Mouse (Mus musculus): ENCODE results near the gene Tsc22d4. TPM values are rescaled to one million over a fixed set of nuclear protein-coding genes. Genes with fewer than 3 reads are reported as not detected.

Gene Tsc22d4
- polyA plus RNA-seq, 1 experiment from 2014 or later: 72.8 TPM

- H3K9me3 ChIP-seq (ENCODE audit: control insufficient read depth, low read length): no peaks in the 10 kb centered on the region
- peak overlapping the region; percentile 94 for H3K9ac ChIP-seq
- H3K4me1 ChIP-seq (replicated peaks; ENCODE audit: control insufficient read depth, insufficient read depth, low read length): peaks cover 59% of the 10 kb centered on the region
- peaks cover 38% of the 10 kb centered on the region for H3K36me3 ChIP-seq (replicated peaks; ENCODE audit: control insufficient read depth, insufficient read depth)
- H3K27ac ChIP-seq: peak overlapping the region; percentile 82
- peak overlapping the region; percentile 60 for H3K4me3 ChIP-seq (replicated peaks; ENCODE audit: low read length)
- DNase-seq (ENCODE audit: low spot score): peak; percentile 62
- peak overlapping the region; percentile 91 for H3K4me2 ChIP-seq (replicated peaks)
- WGBS: 27% methylated on average over 5 of the region's 5 CpGs
- ATAC-seq (ENCODE audit: low FRiP score): no peak
- no peaks in the 10 kb centered on the region for H3K27me3 ChIP-seq (ENCODE audit: control insufficient read depth, insufficient read depth, low read length)
Observed at GRCm38 (mm10) chr5:137738516-137738915, 7.0 kb upstream of the Tsc22d4 start.

DNA sequence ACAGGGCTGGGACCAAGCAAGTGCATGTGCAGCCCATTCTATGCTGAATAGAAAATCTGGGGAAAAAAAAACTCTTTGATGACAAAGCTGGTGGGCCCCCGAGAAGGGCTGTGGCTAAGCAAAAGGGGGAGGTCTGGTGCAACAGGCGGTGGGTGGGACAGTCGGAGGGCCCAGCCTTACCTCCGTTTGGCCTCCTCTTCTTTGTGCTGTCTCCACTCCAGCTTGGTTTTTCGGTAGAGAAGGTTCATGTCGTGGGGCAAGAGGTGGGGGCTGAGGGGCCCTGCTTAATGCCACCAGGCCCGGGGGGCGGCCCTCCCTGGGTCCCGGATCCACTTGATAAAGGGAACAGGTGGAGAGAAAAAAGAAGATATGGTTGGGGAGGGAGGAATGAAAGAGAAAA lies 6.1 kb upstream of the Tsc22d4 start:
- Histone ChIP-seq H3K4me2 (replicated peaks) (peak overlapping the region; percentile 91), H3K9me3 (ENCODE audit: control insufficient read depth, low read length) (no peaks in the 10 kb centered on the region), H3K27me3 (ENCODE audit: control insufficient read depth, insufficient read depth, low read length) (no peaks in the 10 kb centered on the region), H3K4me3 (replicated peaks; ENCODE audit: low read length) (peak overlapping the region; percentile 60), H3K27ac (peak overlapping the region; percentile 82), H3K9ac (peak overlapping the region; percentile 94), H3K36me3 (replicated peaks; ENCODE audit: control insufficient read depth, insufficient read depth) (peaks cover 36% of the 10 kb centered on the region), H3K4me1 (replicated peaks; ENCODE audit: control insufficient read depth, insufficient read depth, low read length) (peaks cover 50% of the 10 kb centered on the region)
- ATAC-seq (ENCODE audit: low FRiP score) (no peak), DNase-seq (ENCODE audit: low spot score) (no peak)
- WGBS: 41% methylated on average over 9 of the region's 9 CpGs

DNA sequence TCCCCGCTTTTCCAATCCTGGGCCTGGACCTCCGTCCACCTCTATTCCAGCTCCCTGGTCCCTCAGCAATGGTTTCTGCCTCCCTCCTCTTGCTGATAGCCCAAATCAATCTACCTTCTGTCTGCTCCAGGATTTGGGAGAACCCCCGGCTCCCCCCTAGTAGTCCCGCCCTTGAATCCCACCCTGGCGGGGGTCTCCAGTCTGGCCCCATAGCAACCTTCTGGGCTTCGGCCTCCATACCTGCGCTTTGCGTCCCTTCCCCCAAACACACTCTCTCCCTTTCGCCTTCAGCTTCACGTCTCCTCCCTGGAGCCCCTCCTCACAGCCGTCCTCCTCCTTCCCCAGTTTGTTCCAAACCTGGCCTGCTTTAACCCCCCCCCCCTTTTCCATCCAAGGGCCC lies 5.0 kb upstream of the Tsc22d4 start:
- peak overlapping the region; percentile 91 for H3K4me2 ChIP-seq (replicated peaks)
- H3K4me1 ChIP-seq (replicated peaks; ENCODE audit: control insufficient read depth, insufficient read depth, low read length): peaks cover 40% of the 10 kb centered on the region
- WGBS: 5% methylated on average over 11 of the region's 11 CpGs
- DNase-seq (ENCODE audit: low spot score): no peak
- no peaks in the 10 kb centered on the region for H3K9me3 ChIP-seq (ENCODE audit: control insufficient read depth, low read length)
- no peaks in the 10 kb centered on the region for H3K27me3 ChIP-seq (ENCODE audit: control insufficient read depth, insufficient read depth, low read length)
- H3K4me3 ChIP-seq (replicated peaks; ENCODE audit: low read length): peak overlapping the region; percentile 60
- peaks cover 28% of the 10 kb centered on the region for H3K36me3 ChIP-seq (replicated peaks; ENCODE audit: control insufficient read depth, insufficient read depth)
- peak overlapping the region; percentile 82 for H3K27ac ChIP-seq
- H3K9ac ChIP-seq: peak overlapping the region; percentile 94
- peak; percentile 21 for ATAC-seq (ENCODE audit: low FRiP score)

- ATAC-seq (ENCODE audit: low FRiP score): peak; percentile 86
Observed at GRCm38 (mm10) chr5:137741023-137741931, 4.3 kb upstream of the Tsc22d4 start, which contains the start of gene Nyap1. TSS of gene Nyap1 (minus strand) at chr5:137741607.

GRCm38 (mm10) chr5:137742048-137742447 lies 3.5 kb upstream of the Tsc22d4 start:
- H3K4me2 ChIP-seq (replicated peaks): peak overlapping the region; percentile 91
- H3K27me3 ChIP-seq (ENCODE audit: control insufficient read depth, insufficient read depth, low read length): no peaks in the 10 kb centered on the region
- H3K9ac ChIP-seq: peak overlapping the region; percentile 94; the same call in 1 of the 2 replicates
- no peaks in the 10 kb centered on the region for H3K9me3 ChIP-seq (ENCODE audit: control insufficient read depth, low read length)
- H3K4me1 ChIP-seq (replicated peaks; ENCODE audit: control insufficient read depth, insufficient read depth, low read length): peaks cover 39% of the 10 kb centered on the region
- 67% methylated on average over 10 of the region's 10 CpGs for WGBS
- H3K36me3 ChIP-seq (replicated peaks; ENCODE audit: control insufficient read depth, insufficient read depth): peaks cover 13% of the 10 kb centered on the region
- H3K4me3 ChIP-seq (replicated peaks; ENCODE audit: low read length): peak overlapping the region; percentile 60; the same call in 1 of the 2 replicates
- H3K27ac ChIP-seq: no peak overlapping the region
- ATAC-seq (ENCODE audit: low FRiP score) (no peak), DNase-seq (ENCODE audit: low spot score) (no peak)

More at GRCm38 (mm10) chr5:137741023-137741931, 4.3 kb upstream of the Tsc22d4 start, which contains the start of gene Nyap1:
- Histone ChIP-seq H3K9ac (peak within 1 kb of the TSS; percentile 94), H3K4me3 (replicated peaks; ENCODE audit: low read length) (peak within 1 kb of the TSS; percentile 60), H3K4me1 (replicated peaks; ENCODE audit: control insufficient read depth, insufficient read depth, low read length) (peaks cover 33% of the 10 kb centered on the region), H3K27me3 (ENCODE audit: control insufficient read depth, insufficient read depth, low read length) (no peaks in the 10 kb centered on the region), H3K36me3 (replicated peaks; ENCODE audit: control insufficient read depth, insufficient read depth) (peaks cover 21% of the 10 kb centered on the region), H3K4me2 (replicated peaks) (peak within 1 kb of the TSS; percentile 91), H3K9me3 (ENCODE audit: control insufficient read depth, low read length) (no peaks in the 10 kb centered on the region), H3K27ac (peak within 1 kb of the TSS; percentile 82)
- peak; percentile 85 for DNase-seq (ENCODE audit: low spot score)
- WGBS: under 1% methylated on average over 68 of the region's 71 CpGs

DNA sequence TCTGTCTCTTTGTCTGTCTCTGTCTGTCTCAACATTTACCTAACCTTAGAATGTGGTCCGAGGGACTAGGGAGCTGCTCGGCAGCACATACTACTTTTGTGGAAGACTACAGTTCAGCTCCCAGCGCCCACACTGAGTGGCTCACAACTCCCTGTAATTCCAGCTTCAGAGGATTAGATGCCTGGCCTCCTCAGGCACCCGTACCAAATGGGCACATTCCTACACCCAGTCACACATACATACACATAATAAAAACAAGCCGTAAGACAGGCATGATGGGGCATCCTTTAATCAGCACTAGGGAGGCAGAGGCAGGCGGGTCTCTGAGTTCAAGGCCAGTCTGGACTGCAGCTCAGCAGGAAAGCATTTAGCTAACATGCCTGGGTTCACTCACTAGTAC lies 2.7 kb upstream of the Tsc22d4 start:
- 91% methylated on average over 6 of the region's 6 CpGs for WGBS
- H3K9ac ChIP-seq: no peak overlapping the region
- no peak overlapping the region for H3K4me2 ChIP-seq (replicated peaks)
- DNase-seq (ENCODE audit: low spot score) (no peak), ATAC-seq (ENCODE audit: low FRiP score) (no peak)
- H3K27ac ChIP-seq: no peak overlapping the region
- no peaks in the 10 kb centered on the region for H3K27me3 ChIP-seq (ENCODE audit: control insufficient read depth, insufficient read depth, low read length)
- no peaks in the 10 kb centered on the region for H3K9me3 ChIP-seq (ENCODE audit: control insufficient read depth, low read length)
- no peak overlapping the region for H3K4me3 ChIP-seq (replicated peaks; ENCODE audit: low read length)
- peaks cover 6% of the 10 kb centered on the region for H3K36me3 ChIP-seq (replicated peaks; ENCODE audit: control insufficient read depth, insufficient read depth)
- peaks cover 43% of the 10 kb centered on the region for H3K4me1 ChIP-seq (replicated peaks; ENCODE audit: control insufficient read depth, insufficient read depth, low read length)

- Histone ChIP-seq H3K4me2 (replicated peaks) (no peak overlapping the region), H3K9ac (no peak overlapping the region), H3K4me1 (replicated peaks; ENCODE audit: control insufficient read depth, insufficient read depth, low read length) (peaks cover 42% of the 10 kb centered on the region), H3K27ac (no peak overlapping the region), H3K36me3 (replicated peaks; ENCODE audit: control insufficient read depth, insufficient read depth) (no peaks in the 10 kb centered on the region), H3K27me3 (ENCODE audit: control insufficient read depth, insufficient read depth, low read length) (no peaks in the 10 kb centered on the region), H3K4me3 (replicated peaks; ENCODE audit: low read length) (no peak overlapping the region), H3K9me3 (ENCODE audit: control insufficient read depth, low read length) (no peaks in the 10 kb centered on the region)
- WGBS: 89% methylated on average over 6 of the region's 7 CpGs
- DNase-seq (ENCODE audit: low spot score): no peak
- no peak for ATAC-seq (ENCODE audit: low FRiP score)
Observed at GRCm38 (mm10) chr5:137744197-137744596, 1.3 kb upstream of the Tsc22d4 start.

DNA sequence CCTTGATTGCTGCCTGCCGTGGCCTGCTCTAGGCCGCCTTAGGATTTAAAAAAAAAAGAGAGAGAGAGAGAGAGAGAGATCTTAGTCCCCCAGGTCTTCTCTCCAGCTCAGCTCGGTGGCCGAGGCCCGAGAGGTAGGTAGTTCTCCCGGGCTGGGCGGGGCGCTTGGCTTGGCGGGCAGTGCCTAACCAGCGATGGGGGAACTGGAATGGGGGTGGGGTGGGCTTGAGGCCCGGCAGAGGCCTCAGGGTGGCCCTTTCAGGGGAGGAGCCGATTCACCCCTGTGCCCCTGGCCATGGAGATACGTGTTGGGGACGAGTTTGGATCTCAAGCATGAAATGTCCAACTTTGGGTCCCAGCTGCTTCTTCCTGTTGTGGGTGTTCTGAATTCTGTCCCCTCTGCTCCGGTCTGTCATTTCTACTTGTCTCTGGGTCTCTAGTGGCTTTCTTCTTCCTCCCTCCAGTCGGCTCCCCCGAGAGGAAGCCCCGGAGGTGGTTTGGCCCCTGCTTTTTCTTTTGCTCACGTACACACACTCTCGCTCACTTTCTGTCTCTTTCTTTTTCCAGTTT lies 836 bp downstream of the Tsc22d4 start:
- H3K4me1 ChIP-seq (replicated peaks; ENCODE audit: control insufficient read depth, insufficient read depth, low read length): peaks cover 34% of the 10 kb centered on the region
- WGBS: 0% methylated on average over 17 of the region's 20 CpGs
- ATAC-seq (ENCODE audit: low FRiP score): peak; percentile 9; the same call in 1 of the 2 replicates

DNA sequence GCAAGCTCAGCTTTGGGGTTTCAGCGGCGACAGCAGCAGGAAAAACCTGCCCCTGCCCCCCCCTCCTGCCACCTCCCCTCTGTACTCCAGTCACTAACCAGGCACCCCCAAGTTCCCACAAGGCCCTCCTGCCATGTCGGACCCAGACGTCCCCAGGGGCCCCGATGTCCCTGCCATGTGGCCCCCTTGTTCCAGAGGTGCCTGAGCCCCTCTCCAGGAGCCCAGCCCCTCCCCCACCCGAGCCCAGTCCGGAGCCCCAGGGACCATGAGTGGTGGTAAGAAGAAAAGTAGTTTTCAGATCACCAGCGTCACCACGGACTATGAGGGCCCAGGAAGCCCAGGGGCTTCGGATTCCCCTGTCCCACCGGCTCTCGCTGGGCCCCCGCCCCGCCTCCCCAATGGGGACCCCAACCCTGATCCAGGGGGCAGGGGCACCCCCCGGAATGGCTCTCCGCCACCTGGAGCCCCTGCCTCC lies 1.4 kb downstream of the Tsc22d4 start:
- Histone ChIP-seq H3K4me3 (replicated peaks; ENCODE audit: low read length) (peak overlapping the region; percentile 64), H3K4me1 (replicated peaks; ENCODE audit: control insufficient read depth, insufficient read depth, low read length) (peaks cover 30% of the 10 kb centered on the region), H3K27me3 (ENCODE audit: control insufficient read depth, insufficient read depth, low read length) (no peaks in the 10 kb centered on the region), H3K9me3 (ENCODE audit: control insufficient read depth, low read length) (no peaks in the 10 kb centered on the region), H3K36me3 (replicated peaks; ENCODE audit: control insufficient read depth, insufficient read depth) (peaks cover 8% of the 10 kb centered on the region), H3K4me2 (replicated peaks) (peak overlapping the region; percentile 99), H3K27ac (peak overlapping the region; percentile 79), H3K9ac (peak overlapping the region; percentile 78)
- DNase-seq (ENCODE audit: low spot score) (no peak), ATAC-seq (ENCODE audit: low FRiP score) (no peak)
- WGBS: 0% methylated on average over 16 of the region's 16 CpGs

More for the DNA sequence above, 836 bp downstream of the Tsc22d4 start:
- Histone ChIP-seq H3K27ac (peak overlapping the region; percentile 79), H3K9me3 (ENCODE audit: control insufficient read depth, low read length) (no peaks in the 10 kb centered on the region), H3K4me2 (replicated peaks) (peak overlapping the region; percentile 99), H3K9ac (peak overlapping the region; percentile 78), H3K27me3 (ENCODE audit: control insufficient read depth, insufficient read depth, low read length) (no peaks in the 10 kb centered on the region), H3K4me3 (replicated peaks; ENCODE audit: low read length) (peak overlapping the region; percentile 64), H3K36me3 (replicated peaks; ENCODE audit: control insufficient read depth, insufficient read depth) (0 out of 2 replicates have a peak, but pooled peaks cover 3% of the 10 kb centered on the region)
- no peak for DNase-seq (ENCODE audit: low spot score)
